Mouse (Mus musculus): ENCODE measurements around the gene Ms4a6b. TPM values are rescaled to one million over a fixed set of nuclear protein-coding genes. Genes with fewer than 3 reads are reported as not detected.
A peak's percentile ranks its signal among the peaks of the same experiment; 100 is the strongest.

Ms4a6b gene
- polyA plus RNA-seq, 3 experiments from 2014 or later: 1,170 to 1,320 (median 1,200) TPM

GRCm38 (mm10) chr19:11533888-11534445, 17.7 kb downstream of the Ms4a6b start:
- peak; percentile 38 for ATAC-seq

DNA sequence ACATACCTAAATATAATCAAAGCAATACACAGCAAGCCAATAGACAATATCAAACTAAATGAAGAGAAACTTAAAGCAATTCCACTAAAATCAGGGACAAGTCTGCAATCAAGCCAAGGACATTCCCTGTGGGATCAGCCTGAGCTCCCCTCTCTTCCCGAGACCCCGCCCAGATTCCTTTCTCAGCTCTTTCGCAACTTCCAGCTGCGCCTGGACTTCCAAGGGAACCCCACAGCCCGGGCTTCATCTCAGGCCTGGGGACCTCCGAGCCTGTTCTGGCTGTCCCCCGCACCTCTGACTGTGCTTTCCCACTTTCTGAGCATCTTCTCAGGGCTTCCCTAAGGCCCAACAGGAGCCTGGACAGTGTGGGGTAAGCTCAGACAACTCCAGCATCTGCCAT, 20.3 kb downstream of the Ms4a6b start, which contains the start of gene Ms4a4d:
Gene Ms4a4d, plus strand, starts transcription at position 209 of the 400 bp plus-strand sequence.
- no peak for ATAC-seq

GRCm38 (mm10) chr19:11537336-11537735, 21.0 kb downstream of the Ms4a6b start:
- no peak for ATAC-seq

- ATAC-seq: peak; percentile 95
These were observed 24.0 kb downstream of the Ms4a6b start for GRCm38 (mm10) chr19:11540166-11540821.

- ATAC-seq: peak; percentile 51
These were observed 28.1 kb downstream of the Ms4a6b start for GRCm38 (mm10) chr19:11544383-11544782.

GRCm38 (mm10) chr19:11547911-11548310, 31.6 kb downstream of the Ms4a6b start:
- ATAC-seq: no peak

DNA sequence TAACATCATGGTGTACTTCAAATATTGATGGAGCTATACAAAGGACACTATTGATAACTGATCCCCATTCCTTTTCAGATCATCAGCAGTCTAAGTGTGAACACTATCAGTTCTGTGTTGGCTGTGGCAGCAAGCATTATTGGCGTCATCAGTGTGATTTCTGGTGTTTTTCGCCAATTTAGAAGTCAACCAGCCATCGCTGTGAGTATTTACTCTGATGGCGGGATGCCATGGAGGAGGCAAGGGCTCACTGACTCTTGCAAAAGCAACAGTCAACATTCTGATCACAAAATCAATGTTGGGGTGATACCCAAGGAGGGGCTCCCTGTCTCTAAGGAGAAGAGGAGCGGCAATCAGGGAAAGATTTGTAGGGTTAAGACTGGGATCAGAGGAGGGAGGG, 38.4 kb downstream of the Ms4a6b start:
- ATAC-seq: no peak

DNA sequence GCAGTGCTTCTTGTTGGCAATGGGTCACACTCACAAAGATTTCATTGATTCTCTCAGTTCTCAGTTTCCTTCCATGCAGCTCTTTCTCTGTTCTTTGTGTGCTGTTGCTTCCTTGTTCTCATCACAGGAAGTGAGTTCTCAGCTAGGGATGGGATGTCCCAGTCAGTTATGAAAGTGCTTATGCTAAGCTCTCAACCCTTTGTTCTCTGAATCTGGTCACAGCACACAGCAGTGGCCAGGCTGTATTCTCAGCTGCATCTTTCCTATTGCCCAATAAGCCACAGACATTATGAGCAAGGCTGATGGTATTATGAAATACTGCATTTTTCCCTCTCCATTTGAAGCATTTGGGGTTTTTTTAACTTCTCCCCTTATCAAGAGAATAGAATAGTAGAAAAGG, 43.2 kb downstream of the Ms4a6b start:
- ATAC-seq: peak; percentile 83

GRCm38 (mm10) chr19:11574965-11575364, 58.7 kb downstream of the Ms4a6b start:
- no peak for ATAC-seq

Other genes with a start within 250 kb of the Ms4a6b start
- not detected for gene Ms4a5, start 232.6 kb upstream of the Ms4a6b start, polyA plus RNA-seq (2017; shearing (Covaris generic))
- not detected for gene Ms4a14, start 202.1 kb upstream of the Ms4a6b start, polyA plus RNA-seq (2017; shearing (Covaris generic))
- under 1 TPM in 1 of 3 experiments, not detected in 2; 0.68 TPM for gene Ms4a7, start 180.4 kb upstream of the Ms4a6b start, polyA plus RNA-seq (2017; shearing (Covaris generic))
- 1 to 10 TPM in 2 of 3 experiments, not detected in 1; 1.2 to 3.9 TPM for gene Ms4a4a, start 141.0 kb upstream of the Ms4a6b start, polyA plus RNA-seq (2017; shearing (Covaris generic))
- gene Ms4a4c, start 111.7 kb upstream of the Ms4a6b start, polyA plus RNA-seq (2017; shearing (Covaris generic)): 10 to 100 TPM; 37.0 to 78.1 (median 53.9) TPM
- gene Ms4a4b, start 73.0 kb upstream of the Ms4a6b start, polyA plus RNA-seq (2017; shearing (Covaris generic)): 1,000 to 10,000 TPM; 2,395 to 2,899 (median 2,705) TPM
- gene Ms4a6c, start 47.1 kb upstream of the Ms4a6b start, polyA plus RNA-seq (2017; shearing (Covaris generic)): 10 to 100 TPM; 17.0 to 36.7 (median 21.0) TPM
- 100 to 1,000 TPM; 382 to 635 (median 544) TPM for gene Gm8369, start 30.6 kb upstream of the Ms4a6b start, polyA plus RNA-seq (2017; shearing (Covaris generic))
- gene Ms4a4d, start 20.3 kb downstream of the Ms4a6b start, polyA plus RNA-seq (2017; shearing (Covaris generic)): 1 to 10 TPM; 2.1 to 5.3 (median 3.7) TPM
- gene Ms4a6d, start 88.3 kb downstream of the Ms4a6b start, polyA plus RNA-seq (2017; shearing (Covaris generic)): 10 to 100 TPM; 17.3 to 36.2 (median 20.1) TPM
- gene Ms4a2, start 107.2 kb downstream of the Ms4a6b start, polyA plus RNA-seq (2017; shearing (Covaris generic)): under 1 TPM in 1 of 3 experiments, not detected in 2; 0.26 TPM
- gene Ms4a3, start 124.3 kb downstream of the Ms4a6b start, polyA plus RNA-seq (2017; shearing (Covaris generic)): not detected
- gene Oosp2, start 144.0 kb downstream of the Ms4a6b start, polyA plus RNA-seq (2017; shearing (Covaris generic)): not detected
- gene Oosp1, start 174.6 kb downstream of the Ms4a6b start, polyA plus RNA-seq (2017; shearing (Covaris generic)): not detected
- not detected for gene Oosp3, start 180.5 kb downstream of the Ms4a6b start, polyA plus RNA-seq (2017; shearing (Covaris generic))
- gene Gif, start 231.0 kb downstream of the Ms4a6b start, polyA plus RNA-seq (2017; shearing (Covaris generic)): not detected